Mouse (Mus musculus) A20 (cell line): ENCODE data around the gene Rnf168.
"Not testable (repeated sequence)": the region's sequence is repeated elsewhere in the genome, so short reads cannot be mapped to it uniquely, and the experiment has no call there.

Experiments used
- DNase-seq: peaks from one replicate; pipeline ENCODE4 v3.0.0-alpha.2; 2011; ENCODE audit warnings: low read depth, low spot score

The Rnf168 gene

GRCm38 (mm10) chr16:32277308-32278256, at the start of gene Rnf168:
Gene Rnf168, plus strand, starts transcription at chr16:32277459.
- peak; percentile 94 for DNase-seq

- not testable (repeated sequence) for DNase-seq
These were observed 45.2 kb upstream of the Rnf168 start for GRCm38 (mm10) chr16:32232050-32232449.

- no peak for DNase-seq
These were observed 39.2 kb upstream of the Rnf168 start for GRCm38 (mm10) chr16:32237930-32238680.

DNA sequence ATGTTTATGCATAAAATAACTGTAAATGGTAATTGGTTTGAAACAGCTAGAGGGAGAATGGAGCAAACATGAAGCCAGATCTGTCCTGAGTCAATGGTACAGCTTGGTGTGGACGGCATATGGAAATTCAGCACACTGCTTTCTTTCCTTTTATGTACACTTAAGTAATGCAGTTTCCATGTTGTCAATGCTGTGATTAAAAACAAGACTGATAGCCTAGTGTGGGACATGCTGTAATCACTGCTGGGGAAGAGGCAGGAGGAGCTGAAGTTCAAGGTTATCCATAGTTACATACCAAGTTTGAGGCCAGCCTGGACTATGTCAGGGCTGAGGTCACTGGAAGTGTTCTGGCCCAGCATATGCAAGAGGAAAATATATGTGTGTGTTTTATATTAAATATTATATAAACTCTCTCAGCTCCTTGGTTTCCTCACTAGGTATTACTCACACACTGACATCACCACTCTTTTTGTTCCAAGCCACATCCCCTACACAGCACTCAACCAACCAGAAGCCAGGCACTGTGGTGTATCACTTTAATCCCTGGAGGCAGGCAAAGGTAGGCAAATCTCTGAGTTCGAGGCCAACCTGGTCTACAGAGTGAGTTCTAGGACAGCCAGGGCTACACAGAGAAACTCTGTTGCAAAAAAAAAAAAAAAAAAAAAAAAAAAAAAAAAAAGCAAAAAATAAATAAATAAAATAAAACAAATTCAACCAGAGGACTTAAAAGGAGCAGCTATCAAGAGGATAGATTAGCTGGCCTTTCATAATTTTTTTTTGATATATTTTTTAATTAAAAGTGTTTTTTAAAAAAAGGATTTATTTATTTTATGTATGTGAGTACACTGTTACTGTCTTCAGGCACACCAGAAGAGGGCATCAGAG, 37.6 kb upstream of the Rnf168 start:
- DNase-seq: no peak

DNA sequence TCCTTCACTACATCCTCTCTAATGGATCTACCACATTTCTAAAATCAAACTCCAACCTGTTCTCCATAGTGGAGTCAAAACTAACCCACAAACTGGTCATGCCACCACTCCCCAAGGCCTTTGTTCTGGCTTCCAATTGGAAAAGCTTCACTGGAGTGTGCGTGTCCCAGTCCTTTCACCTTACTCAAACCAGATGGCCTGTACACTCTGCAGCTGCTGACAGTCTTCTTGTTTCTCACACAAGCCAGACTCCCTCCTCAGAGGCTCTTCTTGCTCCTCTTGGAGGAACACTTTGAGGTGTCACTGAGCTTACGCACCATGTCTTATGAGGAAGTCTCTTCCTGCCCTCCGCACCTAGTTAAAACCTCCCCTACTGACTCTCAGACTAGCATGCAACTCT, 33.4 kb upstream of the Rnf168 start:
- peak; percentile 18 for DNase-seq

- DNase-seq: peak; percentile 76
These were observed 30.9 kb upstream of the Rnf168 start for GRCm38 (mm10) chr16:32246351-32246791.

DNA sequence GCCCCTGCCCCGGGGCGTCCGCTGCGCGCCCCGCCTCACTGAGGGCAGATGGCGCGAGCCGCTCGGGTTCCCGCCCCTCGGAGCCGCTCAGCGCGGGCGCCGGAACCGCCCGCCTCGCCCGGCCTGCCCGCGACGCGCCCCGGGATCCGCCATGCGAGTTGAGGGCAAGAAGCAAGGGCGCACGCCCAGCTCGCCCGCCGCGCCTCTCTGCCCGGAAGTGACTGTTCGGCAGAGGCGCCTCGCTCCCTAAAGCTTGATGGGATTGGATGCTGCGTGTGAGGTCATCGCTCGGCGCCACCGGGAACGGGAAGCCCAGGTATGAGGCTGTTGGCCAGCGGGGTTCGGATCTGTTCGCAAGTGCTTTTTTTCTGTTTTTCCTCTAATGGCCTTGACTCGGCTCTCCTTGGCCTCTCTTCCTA, 30.3 kb upstream of the Rnf168 start, which contains the start of the genes Fbxo45 and Wdr53:
Gene Fbxo45, minus strand, starts transcription at position 207 of the 419 bp plus-strand sequence.
Gene Wdr53, plus strand, starts transcription at position 276 of the 419 bp plus-strand sequence.
- peak; percentile 96 for DNase-seq

- DNase-seq: peak; percentile 42
These were observed 13.0 kb upstream of the Rnf168 start for GRCm38 (mm10) chr16:32264225-32264624.

DNA sequence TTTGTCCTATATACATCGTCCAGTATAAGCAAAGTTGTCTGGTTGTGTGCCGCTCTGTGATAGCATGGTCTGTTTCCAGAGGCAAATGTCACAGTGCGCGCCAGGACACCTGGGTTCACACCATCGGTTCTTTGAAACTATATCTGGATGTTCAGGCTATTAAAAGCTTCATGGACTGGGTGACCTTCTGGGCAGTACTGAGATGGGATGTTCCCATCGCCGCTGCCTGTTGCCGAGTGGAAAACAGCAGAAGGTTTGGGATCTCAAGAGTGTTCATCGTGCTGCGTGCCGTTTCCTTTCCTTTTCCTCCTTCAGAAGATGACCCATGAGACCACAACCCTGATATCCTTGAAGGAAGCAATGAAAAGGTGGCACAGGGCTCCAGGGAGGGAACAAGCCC, 6.0 kb upstream of the Rnf168 start, which contains the start of gene Smco1:
Gene Smco1, plus strand, starts transcription at position 178 of the 400 bp plus-strand sequence.
- no peak for DNase-seq

DNA sequence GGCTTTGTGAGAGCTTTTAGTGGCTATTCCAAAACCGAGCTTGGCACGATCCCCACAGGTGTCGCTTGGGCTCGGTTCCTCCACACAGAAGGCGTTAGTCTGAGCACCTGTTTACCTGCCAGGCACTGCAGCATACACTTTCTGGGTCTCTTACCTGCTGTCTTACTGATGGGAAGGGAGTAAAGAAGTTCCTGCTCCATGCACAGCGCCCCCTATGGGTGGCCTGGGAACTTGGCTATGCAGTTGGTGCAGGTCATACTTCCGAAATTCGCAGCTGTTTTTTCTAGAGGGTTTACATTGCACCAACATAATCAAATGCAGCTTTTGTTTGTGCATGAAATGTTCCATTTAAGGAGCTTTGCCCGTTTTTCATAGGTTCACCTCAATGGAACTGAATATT, 3.9 kb upstream of the Rnf168 start:
- DNase-seq: peak; percentile 62

- DNase-seq: peak; percentile 85
These were observed 2.2 kb upstream of the Rnf168 start for GRCm38 (mm10) chr16:32275041-32275440.

DNA sequence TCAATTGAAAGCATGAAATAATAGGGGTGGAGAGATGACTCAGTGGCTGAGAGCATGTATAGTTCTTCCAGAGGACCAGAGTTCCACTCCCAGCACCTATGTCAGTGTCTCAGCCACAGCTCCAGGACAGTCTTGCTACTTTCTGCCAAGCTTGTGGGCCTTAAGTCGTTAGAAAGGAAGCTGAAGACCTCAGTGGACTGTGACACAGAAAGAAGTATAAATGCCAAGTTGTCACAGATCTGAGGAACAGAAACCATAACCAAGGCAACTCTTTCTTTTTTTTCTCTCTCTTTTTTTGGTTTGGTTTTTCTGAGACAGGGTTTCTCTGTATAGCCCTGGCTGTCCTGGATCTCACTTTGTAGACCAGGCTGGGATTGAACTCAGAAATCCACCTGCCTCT, 1.4 kb upstream of the Rnf168 start:
- DNase-seq: peak; percentile 74

DNA sequence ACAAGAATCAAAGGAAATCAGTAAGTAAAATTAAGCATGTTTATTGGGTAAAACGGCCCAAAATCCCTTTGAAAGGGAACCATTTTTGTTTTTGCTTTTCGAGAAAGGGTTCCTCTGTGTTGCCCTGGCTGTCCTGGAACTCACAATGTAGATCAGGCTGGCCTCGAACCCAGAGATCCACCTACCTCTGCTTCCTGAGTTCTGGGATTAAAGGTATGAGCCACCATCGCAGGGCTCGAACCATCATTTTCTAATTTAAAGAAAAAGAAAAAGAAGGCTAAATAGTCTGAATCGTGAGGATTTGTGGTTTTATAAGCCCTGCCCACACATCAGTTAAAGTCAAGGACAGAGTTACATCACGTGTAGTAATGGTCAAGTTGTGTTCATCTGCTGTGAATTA, 1.1 kb downstream of the Rnf168 start:
- DNase-seq: peak; percentile 52

- DNase-seq: no peak
These were observed 3.0 kb downstream of the Rnf168 start for GRCm38 (mm10) chr16:32280211-32280610.

DNA sequence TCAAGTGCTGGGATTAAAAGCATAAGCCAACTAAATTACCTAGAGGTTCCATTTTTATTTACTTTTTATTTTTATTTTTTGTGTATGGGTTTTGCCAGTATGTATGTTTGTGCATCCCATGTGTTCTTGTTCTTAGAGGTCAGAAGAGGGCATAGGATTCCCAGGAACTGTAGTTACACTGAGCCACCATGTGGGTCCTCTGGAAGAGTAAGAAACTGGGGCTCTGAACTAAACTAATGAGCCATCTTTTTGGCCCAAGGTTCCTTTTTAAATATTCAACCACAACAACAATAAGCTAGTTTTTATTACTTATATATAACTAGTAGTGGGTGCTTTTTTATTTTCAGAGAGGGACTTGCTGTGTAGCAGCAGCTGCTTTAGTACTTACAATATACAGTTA, 5.3 kb downstream of the Rnf168 start:
- no peak for DNase-seq

DNA sequence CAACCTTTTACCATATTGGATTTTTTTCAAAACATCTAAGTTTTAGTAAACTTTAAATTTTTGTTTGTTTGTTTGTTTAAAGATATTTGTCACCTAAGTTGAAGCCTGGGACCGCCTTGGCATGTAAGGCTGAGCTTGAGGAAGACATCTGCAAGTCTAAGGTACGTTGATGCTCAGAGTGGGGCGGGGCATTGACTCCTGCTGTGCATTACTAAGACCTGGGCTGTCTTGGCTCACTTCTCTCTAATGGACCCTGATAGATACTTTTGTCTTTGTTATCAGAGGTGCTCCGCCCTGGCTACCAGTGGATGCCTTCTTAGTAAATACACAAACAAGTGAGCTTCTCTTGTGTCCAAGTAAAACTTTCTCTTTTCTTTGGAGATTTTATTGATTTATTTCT, 14.6 kb downstream of the Rnf168 start:
- DNase-seq: no peak

- not testable (repeated sequence) for DNase-seq
These were observed 22.4 kb downstream of the Rnf168 start for GRCm38 (mm10) chr16:32299617-32300016.

DNA sequence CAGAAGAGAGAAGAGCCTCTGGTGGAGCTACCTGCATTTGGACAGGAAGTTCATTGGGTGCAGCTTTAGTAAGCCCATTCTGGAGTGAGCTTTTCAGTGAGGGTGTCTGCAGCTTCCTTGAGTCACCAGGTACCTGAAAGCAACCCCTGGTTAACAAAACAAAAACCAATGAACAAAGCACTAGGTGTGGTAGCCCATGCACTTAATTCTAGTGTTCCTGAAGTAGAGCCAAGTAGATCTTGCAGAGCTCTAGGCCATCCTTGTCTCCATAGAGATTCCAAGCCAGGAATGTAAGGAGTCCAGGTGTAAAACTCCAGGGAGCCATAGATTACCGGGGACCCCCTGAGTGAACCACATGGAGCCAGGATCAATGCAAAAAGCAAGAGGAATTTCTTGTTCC, 25.8 kb downstream of the Rnf168 start:
- DNase-seq: no peak

DNA sequence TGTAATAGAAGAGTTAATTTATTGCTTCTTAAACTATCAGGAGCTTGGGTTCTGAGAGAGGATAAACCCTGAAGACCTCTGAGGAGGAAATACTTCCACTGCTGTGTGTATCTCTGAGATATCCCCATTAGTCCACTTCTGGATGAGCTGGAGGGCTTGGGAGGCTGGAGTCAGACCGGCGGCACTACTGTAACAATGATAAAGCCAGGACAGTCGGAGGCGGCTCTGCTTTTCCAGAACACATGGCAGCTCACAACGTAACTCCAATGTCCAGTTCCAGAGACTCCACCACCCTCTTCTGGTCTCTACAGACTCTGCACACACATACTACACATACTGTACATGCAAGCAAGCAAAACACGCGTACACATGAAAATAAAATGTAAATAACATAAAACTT, 26.6 kb downstream of the Rnf168 start:
- no peak for DNase-seq

DNA sequence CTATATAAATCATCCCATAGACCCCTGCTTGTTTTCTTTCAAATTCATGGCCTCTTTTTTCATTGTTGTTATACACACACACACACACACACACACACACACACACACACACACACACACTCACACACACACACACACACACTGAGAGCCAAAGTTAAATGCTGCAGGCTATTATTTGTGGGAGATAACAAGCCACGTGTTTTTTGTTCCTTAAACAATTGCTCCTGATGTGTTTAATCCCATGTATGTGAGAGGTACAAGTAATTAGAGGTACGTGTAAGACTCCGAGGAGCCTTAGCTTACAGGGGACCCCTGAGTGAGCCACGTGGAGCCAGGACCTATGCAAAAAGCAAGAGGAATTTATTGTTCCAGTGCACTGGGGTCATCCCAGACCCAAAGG, 34.7 kb downstream of the Rnf168 start:
- DNase-seq: no peak

DNA sequence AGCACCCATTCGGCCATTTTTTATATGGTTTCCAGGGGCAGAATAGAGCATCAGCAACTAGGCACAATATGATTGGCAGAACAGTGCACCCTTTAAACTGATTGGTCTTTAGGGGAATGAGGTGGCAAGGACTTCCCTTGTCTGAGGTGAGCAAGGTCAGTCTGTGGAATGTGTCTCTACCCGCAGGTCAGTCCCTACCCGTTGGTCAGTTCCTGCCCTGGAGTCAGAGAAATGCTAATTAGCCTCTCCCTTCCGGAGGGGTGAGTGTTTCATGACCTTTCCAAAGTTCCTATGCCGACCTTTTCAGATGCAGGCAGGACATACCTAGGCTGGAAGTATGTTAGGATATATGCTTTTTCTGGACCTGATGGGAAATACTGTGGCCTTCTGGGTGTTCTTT, 35.1 kb downstream of the Rnf168 start:
- DNase-seq: no peak
